Mouse (Mus musculus) central nervous system, embryonic 14 days (tissue): ENCODE measurements around the gene Ppig. TPM values are rescaled to one million over a fixed set of nuclear protein-coding genes. Genes with fewer than 3 reads are reported as not detected.

ENCODE experiments used
- polyA plus RNA-seq: library from polyadenylated mRNA; depleted of rRNA; stranded (reverse); fragments of >200 nt; gene quantifications from 2 replicates; pipeline ENCODE4 v1.2.3, GENCODE M21; 2012; rRNA removed

The Ppig gene
- polyA plus RNA-seq = 26.1 and 27.0 TPM in 2 replicates

GRCm38 (mm10) chr2:69722273-69722649, at the start of gene Ppig:
Ppig (plus strand) TSS chr2:69722545.

GRCm38 (mm10) chr2:69712981-69713625, 9.2 kb upstream of the Ppig start, which contains the start of gene Fastkd1:
Fastkd1 (minus strand) TSS chr2:69713516.

GRCm38 (mm10) chr2:69789429-69790069, 67.2 kb downstream of the Ppig start, which contains the start of the genes Ccdc173 and Phospho2:
Ccdc173 (minus strand) TSS chr2:69789575.
Phospho2 (plus strand) TSS chr2:69789623.

Other genes starting within 250 kb of the Ppig start
- 1.9 and 2.2 TPM in 2 replicates for gene Lrp2, start 136.5 kb upstream of the Ppig start, polyA plus RNA-seq
- gene Bbs5, start 75.4 kb upstream of the Ppig start, polyA plus RNA-seq = 21.6 and 22.6 TPM in 2 replicates
- 0.36 and 4.3 TPM in 2 replicates for gene Klhl41, start 52.4 kb upstream of the Ppig start, polyA plus RNA-seq
- 13.1 and 14.6 TPM in 2 replicates for gene Fastkd1, start 9.0 kb upstream of the Ppig start, polyA plus RNA-seq
- 3.9 and 4.9 TPM in 2 replicates for gene Ccdc173, start 67.0 kb downstream of the Ppig start, polyA plus RNA-seq
- gene Phospho2, start 67.1 kb downstream of the Ppig start, polyA plus RNA-seq = 36.4 and 39.3 TPM in 2 replicates
- gene Klhl23, start 99.4 kb downstream of the Ppig start, polyA plus RNA-seq = 42.5 and 42.8 TPM in 2 replicates
- 166 and 188 TPM in 2 replicates for gene Ssb, start 139.0 kb downstream of the Ppig start, polyA plus RNA-seq
- gene Mettl5, start 163.1 kb downstream of the Ppig start, polyA plus RNA-seq = 13.6 and 13.7 TPM in 2 replicates
- 43.4 and 44.4 TPM in 2 replicates for gene Ubr3, start 174.7 kb downstream of the Ppig start, polyA plus RNA-seq